Mouse (Mus musculus) brain, embryonic 18.5 days (tissue): ENCODE measurements around the gene Chrna4.

ENCODE experiments used
- DNase-seq: peaks from one replicate; pipeline ENCODE4 v3.0.0-alpha.2; 2012; ENCODE audit warnings: low read depth, low spot score

Gene Chrna4

GRCm38 (mm10) chr2:181043437-181043836 is at the start of gene Chrna4:
Gene Chrna4, minus strand, starts transcription at chr2:181043546.
- no peak for DNase-seq

- no peak for DNase-seq
Observed at GRCm38 (mm10) chr2:181090123-181090522, 46.8 kb upstream of the Chrna4 start.

- DNase-seq: no peak
Observed at GRCm38 (mm10) chr2:181084997-181085396, 41.7 kb upstream of the Chrna4 start.

- DNase-seq: no peak
Observed at GRCm38 (mm10) chr2:181083945-181084344, 40.6 kb upstream of the Chrna4 start.

GRCm38 (mm10) chr2:181080886-181081285 is 37.5 kb upstream of the Chrna4 start:
- DNase-seq: no peak

GRCm38 (mm10) chr2:181079518-181079917 is 36.2 kb upstream of the Chrna4 start:
- no peak for DNase-seq

- DNase-seq: no peak
Observed at GRCm38 (mm10) chr2:181078908-181079307, 35.6 kb upstream of the Chrna4 start.

GRCm38 (mm10) chr2:181075501-181075900 is 32.2 kb upstream of the Chrna4 start:
- no peak for DNase-seq

- DNase-seq: no peak
Observed at GRCm38 (mm10) chr2:181072403-181072714, 29.0 kb upstream of the Chrna4 start.

GRCm38 (mm10) chr2:181071706-181072402 is 28.5 kb upstream of the Chrna4 start:
- peak; percentile 55 for DNase-seq

GRCm38 (mm10) chr2:181070136-181070535 is 26.8 kb upstream of the Chrna4 start:
- no peak for DNase-seq

- DNase-seq: no peak
Observed at GRCm38 (mm10) chr2:181068499-181068898, 25.2 kb upstream of the Chrna4 start.

- no peak for DNase-seq
Observed at GRCm38 (mm10) chr2:181065827-181066226, 22.5 kb upstream of the Chrna4 start.

GRCm38 (mm10) chr2:181060127-181060526 is 16.8 kb upstream of the Chrna4 start:
- no peak for DNase-seq

GRCm38 (mm10) chr2:181058193-181058592 is 14.8 kb upstream of the Chrna4 start:
- DNase-seq: no peak

- DNase-seq: no peak
Observed at GRCm38 (mm10) chr2:181057341-181057740, 14.0 kb upstream of the Chrna4 start.

GRCm38 (mm10) chr2:181052171-181052570 is 8.8 kb upstream of the Chrna4 start:
- DNase-seq: no peak

- no peak for DNase-seq
Observed at GRCm38 (mm10) chr2:181048986-181049385, 5.6 kb upstream of the Chrna4 start.

GRCm38 (mm10) chr2:181048252-181048945 is 5.1 kb upstream of the Chrna4 start:
- DNase-seq: no peak

- DNase-seq: no peak
Observed at GRCm38 (mm10) chr2:181044001-181044400, 655 bp upstream of the Chrna4 start.

- DNase-seq: no peak
Observed at GRCm38 (mm10) chr2:181042376-181042775, 970 bp downstream of the Chrna4 start.

- no peak for DNase-seq
Observed at GRCm38 (mm10) chr2:181041941-181042340, 1.4 kb downstream of the Chrna4 start.

GRCm38 (mm10) chr2:181039356-181039680 is 4.0 kb downstream of the Chrna4 start:
- DNase-seq: no peak
